Mouse (Mus musculus) heart, embryonic 11.5 days (tissue): ENCODE data around the gene Gm39115. TPM values are rescaled to one million over a fixed set of nuclear protein-coding genes. Genes with fewer than 3 reads are reported as not detected.

ENCODE experiments used
- ATAC-seq: fragments of 200-750 bp; cut with Nextera tagmentation; replicated peaks from 2 replicates; pipeline ENCODE4 v1.8.0; 2017; ENCODE audit warnings: moderate library complexity; ENCODE audit not compliant: insufficient number of reproducible peaks, low FRiP score, low TSS enrichment
- H3K27ac ChIP-seq: fragments of 300-500 bp; sonication (generic); 2 replicates; pipeline ENCODE4 v1.5.1; 2014; ENCODE audit warnings: mild to moderate bottlenecking, low read depth, low read length
- H3K27me3 ChIP-seq: fragments of 300-500 bp; sonication (generic); 2 replicates; pipeline ENCODE4 v1.6.1; 2014; ENCODE audit warnings: mild to moderate bottlenecking, low read length, mixed read lengths; ENCODE audit not compliant: control insufficient read depth, insufficient read depth
- H3K36me3 ChIP-seq: fragments of 300-500 bp; sonication (generic); 2 replicates; pipeline ENCODE4 v1.6.1; 2014; ENCODE audit warnings: mild to moderate bottlenecking, low read length, moderate library complexity, mixed read lengths; ENCODE audit not compliant: control insufficient read depth, insufficient read depth
- H3K4me1 ChIP-seq: fragments of 300-500 bp; sonication (generic); 2 replicates; pipeline ENCODE4 v1.6.1; 2014; ENCODE audit warnings: low read length; ENCODE audit not compliant: control insufficient read depth, insufficient read depth
- H3K4me2 ChIP-seq: fragments of 300-500 bp; sonication (generic); 2 replicates; pipeline ENCODE4 v1.6.1; 2014; ENCODE audit warnings: mild to moderate bottlenecking, moderate library complexity
- H3K4me3 ChIP-seq: fragments of 300-500 bp; sonication (generic); 2 replicates; pipeline ENCODE4 v1.5.1; 2014; ENCODE audit warnings: low read depth, low read length
- H3K9ac ChIP-seq: fragments of 300-500 bp; sonication (generic); 2 replicates; pipeline ENCODE4 v1.6.1; 2014; ENCODE audit warnings: mild to moderate bottlenecking, low read depth, low read length, moderate library complexity
- H3K9me3 ChIP-seq: fragments of 300-500 bp; sonication (generic); replicated peaks from 2 replicates; pipeline ENCODE4 v1.6.1; 2016; ENCODE audit warnings: low read length; ENCODE audit not compliant: control insufficient read depth
- WGBS: fragments of 180-500 bp; shearing (Covaris S2); extraction: QIAGEN DNeasy Blood & Tissue Kit; methylation state at CpG from one replicate; pipeline ENCODE4 v1.1.7; 2014; ENCODE audit not compliant: insufficient replicate concordance; 5-methylcytosine and 5-hydroxymethylcytosine counted together
- polyA plus RNA-seq: library from polyadenylated mRNA; unstranded; fragments of >200 nt; fragmentation: Nextera tagmentation; extraction: Ambion mirVana; gene quantifications from 2 replicates; pipeline ENCODE4 v1.2.1, GENCODE M21; 2014

Gm39115 gene
- polyA plus RNA-seq, 1 experiment from 2014 or later, result not detected

- Histone ChIP-seq H3K4me2 (peak overlapping the region; percentile 95), H3K27me3 (peaks cover 51% of the 10 kb centered on the region), H3K4me1 (peaks cover 43% of the 10 kb centered on the region), H3K9me3 (no peaks in the 10 kb centered on the region), H3K36me3 (no peaks in the 10 kb centered on the region), H3K27ac (no peak overlapping the region), H3K9ac (peak overlapping the region; percentile 83), H3K4me3 (peak overlapping the region; percentile 70)
- ATAC-seq, result no peak
- WGBS, result 31% methylated on average over 6 of the region's 6 CpGs
Measured at GRCm38 (mm10) chr7:142093696-142094240, 42.1 kb downstream of the Gm39115 start.

DNA sequence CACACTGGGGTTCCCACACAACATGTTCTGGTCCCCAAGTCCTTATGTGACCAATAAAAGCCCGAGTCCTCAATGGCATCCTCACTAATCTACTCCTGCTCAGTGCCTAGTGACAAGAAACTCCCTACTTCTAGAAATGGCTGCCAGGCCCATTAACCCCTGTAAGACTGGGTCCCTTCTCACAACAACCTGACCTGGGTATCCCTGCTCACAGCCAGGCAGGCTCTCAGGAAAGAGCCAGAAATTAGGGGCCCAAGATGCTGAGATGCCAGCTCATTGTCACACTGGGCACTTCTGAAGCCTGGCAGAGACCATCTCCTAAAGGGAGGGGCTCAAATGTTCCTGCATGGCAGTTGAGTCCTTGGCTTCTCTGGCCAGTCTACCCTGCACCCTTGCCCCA is 42.8 kb downstream of the Gm39115 start:
- WGBS, result 59% methylated on average over 1 of the region's 1 CpGs
- Histone ChIP-seq H3K27ac (no peak overlapping the region), H3K4me2 (peak overlapping the region; percentile 95), H3K36me3 (no peaks in the 10 kb centered on the region), H3K27me3 (peaks cover 51% of the 10 kb centered on the region), H3K9ac (no peak overlapping the region), H3K9me3 (no peaks in the 10 kb centered on the region), H3K4me3 (0 out of 2 replicates have a peak overlapping the region, but pooled peaks have one; percentile 1), H3K4me1 (peaks cover 50% of the 10 kb centered on the region)
- ATAC-seq, result no peak

- Histone ChIP-seq H3K27ac (no peak overlapping the region), H3K36me3 (no peaks in the 10 kb centered on the region), H3K4me3 (no peak overlapping the region), H3K9me3 (no peaks in the 10 kb centered on the region), H3K4me1 (peaks cover 50% of the 10 kb centered on the region), H3K27me3 (peaks cover 43% of the 10 kb centered on the region), H3K4me2 (no peak overlapping the region), H3K9ac (0 out of 2 replicates have a peak overlapping the region, but pooled peaks have one; percentile 18)
- 11% methylated on average over 4 of the region's 4 CpGs for WGBS
- no peak for ATAC-seq
Measured at GRCm38 (mm10) chr7:142091848-142092247, 44.0 kb downstream of the Gm39115 start.

- Histone ChIP-seq H3K27ac (0 out of 2 replicates have a peak overlapping the region, but pooled peaks have one; percentile 10), H3K4me1 (peaks cover 50% of the 10 kb centered on the region), H3K36me3 (no peaks in the 10 kb centered on the region), H3K27me3 (peaks cover 30% of the 10 kb centered on the region), H3K9ac (peak overlapping the region; percentile 39; the same call in 1 of the 2 replicates), H3K9me3 (no peaks in the 10 kb centered on the region), H3K4me3 (no peak overlapping the region), H3K4me2 (no peak overlapping the region)
- no peak for ATAC-seq
- WGBS, result 52% methylated on average over 17 of the region's 17 CpGs
Measured at GRCm38 (mm10) chr7:142089648-142090447, 46.0 kb downstream of the Gm39115 start.

DNA sequence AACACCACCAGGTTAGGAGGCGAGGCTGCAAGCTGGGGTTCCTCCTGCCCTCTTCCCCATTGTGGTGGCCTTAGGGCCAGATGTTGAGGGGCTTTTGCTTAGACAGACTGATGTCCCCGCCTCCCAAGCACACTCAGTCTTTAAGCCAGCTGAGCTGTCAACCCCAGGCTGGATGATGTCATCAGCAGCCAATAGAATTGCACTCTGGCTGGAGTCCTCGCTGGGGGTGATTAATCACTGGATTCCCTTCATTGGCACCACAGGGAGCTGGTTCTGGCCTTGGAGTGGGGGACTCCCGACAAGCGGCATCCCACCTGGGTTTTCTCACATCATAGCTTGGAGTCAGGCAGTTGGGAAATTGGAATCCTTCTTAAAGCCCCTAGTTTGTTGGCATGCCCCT is 46.9 kb downstream of the Gm39115 start:
- Histone ChIP-seq H3K36me3 (no peaks in the 10 kb centered on the region), H3K27ac (no peak overlapping the region), H3K4me1 (peaks cover 57% of the 10 kb centered on the region), H3K4me3 (no peak overlapping the region), H3K9ac (0 out of 2 replicates have a peak overlapping the region, but pooled peaks have one; percentile 1), H3K27me3 (peaks cover 24% of the 10 kb centered on the region), H3K9me3 (no peaks in the 10 kb centered on the region), H3K4me2 (peak overlapping the region; percentile 40)
- 9% methylated on average over 5 of the region's 5 CpGs for WGBS
- 0 out of 2 replicates have a peak, but pooled peaks have one; percentile 29 for ATAC-seq

DNA sequence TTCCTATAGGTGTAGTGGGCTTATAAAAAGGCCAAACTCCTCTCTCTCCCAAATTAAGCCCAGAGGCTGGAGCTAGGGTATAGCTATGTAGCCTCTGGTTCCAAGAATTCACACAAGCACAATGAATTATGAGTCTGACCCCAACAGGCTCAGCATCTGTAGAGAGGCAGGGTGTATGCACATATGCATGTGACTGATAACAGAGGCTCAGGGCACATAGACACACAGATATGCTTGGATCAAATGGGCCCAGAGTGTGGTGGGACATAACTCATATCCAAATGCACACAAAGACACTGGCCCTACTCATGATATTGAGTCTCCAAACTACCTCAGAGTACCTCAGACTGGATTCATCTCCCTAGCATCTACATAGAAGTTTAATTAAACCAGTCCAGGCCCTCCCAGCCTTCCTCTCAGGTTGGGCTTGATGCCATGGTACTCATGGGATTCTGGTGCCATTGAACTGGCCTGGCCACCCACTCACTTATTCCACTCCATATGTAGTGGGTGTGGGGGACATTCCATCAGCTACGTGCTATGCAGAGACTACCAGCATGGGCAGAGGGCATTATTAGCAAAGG is 48.7 kb downstream of the Gm39115 start:
- Histone ChIP-seq H3K27me3 (peaks cover 29% of the 10 kb centered on the region), H3K9me3 (no peaks in the 10 kb centered on the region), H3K9ac (no peak overlapping the region), H3K4me2 (peak overlapping the region; percentile 34), H3K4me1 (peaks cover 48% of the 10 kb centered on the region), H3K27ac (peak overlapping the region; percentile 82), H3K36me3 (peaks cover under 1% of the 10 kb centered on the region; the same call in 1 of the 2 replicates), H3K4me3 (no peak overlapping the region)
- peak; percentile 80 for ATAC-seq
- 78% methylated on average over 1 of the region's 1 CpGs for WGBS

- Histone ChIP-seq H3K27ac (peak overlapping the region; percentile 82), H3K9ac (no peak overlapping the region), H3K4me1 (peaks cover 46% of the 10 kb centered on the region), H3K9me3 (no peaks in the 10 kb centered on the region), H3K4me2 (peak overlapping the region; percentile 34), H3K4me3 (no peak overlapping the region), H3K27me3 (peaks cover 33% of the 10 kb centered on the region), H3K36me3 (peaks cover 2% of the 10 kb centered on the region; the same call in 1 of the 2 replicates)
- WGBS, result 49% methylated on average over 4 of the region's 4 CpGs
- ATAC-seq, result no peak
Measured at GRCm38 (mm10) chr7:142086159-142086905, 49.5 kb downstream of the Gm39115 start.
